Mouse (Mus musculus): ENCODE measurements around the gene Rpl36a. TPM values are rescaled to one million over a fixed set of nuclear protein-coding genes. Genes with fewer than 3 reads are reported as not detected.
A peak's percentile ranks its signal among the peaks of the same experiment; 100 is the strongest.

Gene Rpl36a
- total RNA-seq, 2 experiments from 2014 or later, result 186 TPM

DNA sequence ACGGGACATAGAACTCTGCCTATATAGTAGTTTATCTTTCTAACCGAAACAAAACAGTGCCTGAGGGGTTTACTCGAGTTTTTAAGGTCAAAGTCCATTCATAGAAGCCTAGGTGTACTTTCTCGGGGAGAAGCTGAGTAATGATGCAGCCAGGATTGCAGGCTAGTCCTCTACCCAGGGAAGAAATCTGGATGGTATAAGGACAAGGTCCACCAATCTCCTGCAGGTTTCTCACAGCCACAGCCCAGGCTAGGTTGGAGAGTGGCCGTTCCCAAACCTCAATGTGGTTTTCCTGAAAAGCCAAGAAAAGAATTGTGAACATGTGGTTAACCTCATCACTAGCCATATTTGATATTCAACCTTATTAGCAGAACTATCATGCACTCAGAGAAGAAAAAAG is 4.4 kb downstream of the Rpl36a start:
- intact Hi-C loops (cut with DNase I), result no loop called here
- no peak for DNase-seq

DNA sequence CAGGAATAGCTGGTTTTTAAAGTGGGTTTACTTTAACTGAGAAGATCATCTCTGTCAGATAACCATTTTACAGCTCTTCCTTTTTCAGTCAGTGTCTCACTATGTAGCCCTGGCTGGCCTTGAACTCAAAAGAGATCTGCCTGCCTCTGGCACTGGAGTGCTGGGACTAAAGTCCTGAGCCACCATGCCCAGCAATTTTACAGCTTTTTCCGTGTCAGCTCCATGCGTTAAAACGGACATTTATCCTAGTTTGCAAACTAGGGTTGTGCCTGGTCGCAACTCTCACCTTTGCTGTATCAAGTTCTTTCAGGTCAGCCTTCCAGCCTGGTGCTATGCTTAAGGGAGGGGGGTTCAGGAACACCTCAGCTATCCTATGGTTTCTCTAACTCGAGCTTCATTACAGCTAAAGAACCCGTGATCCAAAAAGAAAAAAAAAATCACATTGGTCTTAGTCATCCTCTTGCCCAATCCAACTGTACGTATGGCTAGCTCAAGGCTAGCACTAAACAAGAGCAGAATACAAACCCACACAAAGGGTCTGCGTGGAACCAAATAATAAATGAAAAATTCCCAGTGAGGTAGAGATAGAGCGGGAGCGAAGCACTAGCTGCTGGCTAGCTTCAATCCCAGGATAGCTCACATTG is 14.6 kb downstream of the Rpl36a start:
- intact Hi-C loops (cut with DNase I), result loop anchor here (5.0 to 10.0 kb wide), 2 partner anchors 322 to 405 kb away; partner anchors contain the start of gene Zmat1

DNA sequence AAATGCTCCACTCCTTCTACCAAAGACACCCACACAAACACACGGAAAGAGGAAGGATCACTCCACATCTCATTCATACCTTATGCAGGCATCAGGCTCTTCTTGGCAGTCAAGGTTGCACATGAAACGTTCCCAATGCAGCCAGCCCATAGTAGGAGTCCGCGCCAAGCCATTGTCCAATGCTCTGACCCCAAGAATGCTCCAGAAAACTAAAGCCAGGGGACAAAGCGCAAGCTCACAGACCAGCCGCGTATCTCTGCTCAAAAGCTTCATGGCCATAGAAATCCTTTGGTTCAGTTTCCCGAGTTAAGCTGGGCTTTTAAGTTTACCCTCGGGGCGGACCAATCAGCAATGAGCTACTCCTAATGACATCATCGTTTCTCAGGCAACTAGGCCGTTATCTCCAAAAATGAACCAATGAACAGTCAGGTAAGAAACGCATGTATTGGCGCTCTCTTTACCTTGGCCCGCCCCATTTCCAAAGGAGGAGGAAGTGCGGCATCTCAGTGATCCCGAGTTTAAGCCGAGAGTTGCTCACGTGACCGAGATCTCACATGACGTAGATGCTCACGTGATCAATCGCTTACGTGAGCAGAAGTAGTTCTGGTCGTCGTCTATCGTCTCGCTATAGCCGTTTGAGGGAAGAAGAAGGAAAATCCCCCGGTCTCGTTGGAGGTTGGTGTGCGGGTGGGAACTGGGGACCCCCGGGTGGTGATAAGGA is 15.4 kb downstream of the Rpl36a start, which contains the start of the genes Gla and Hnrnph2:
Gene Gla, minus strand, starts transcription at position 467 of the 721 bp plus-strand sequence.
Gene Hnrnph2, plus strand, starts transcription at position 521 of the 721 bp plus-strand sequence.
- intact Hi-C loops (cut with DNase I), result loop anchor here (5.0 to 10.0 kb wide), 2 partner anchors 321 to 404 kb away; partner anchors contain the start of gene Zmat1
- peak; percentile 93 to 94 for DNase-seq

More for the DNA sequence above, 14.6 kb downstream of the Rpl36a start:
- DNase-seq, result no peak

DNA sequence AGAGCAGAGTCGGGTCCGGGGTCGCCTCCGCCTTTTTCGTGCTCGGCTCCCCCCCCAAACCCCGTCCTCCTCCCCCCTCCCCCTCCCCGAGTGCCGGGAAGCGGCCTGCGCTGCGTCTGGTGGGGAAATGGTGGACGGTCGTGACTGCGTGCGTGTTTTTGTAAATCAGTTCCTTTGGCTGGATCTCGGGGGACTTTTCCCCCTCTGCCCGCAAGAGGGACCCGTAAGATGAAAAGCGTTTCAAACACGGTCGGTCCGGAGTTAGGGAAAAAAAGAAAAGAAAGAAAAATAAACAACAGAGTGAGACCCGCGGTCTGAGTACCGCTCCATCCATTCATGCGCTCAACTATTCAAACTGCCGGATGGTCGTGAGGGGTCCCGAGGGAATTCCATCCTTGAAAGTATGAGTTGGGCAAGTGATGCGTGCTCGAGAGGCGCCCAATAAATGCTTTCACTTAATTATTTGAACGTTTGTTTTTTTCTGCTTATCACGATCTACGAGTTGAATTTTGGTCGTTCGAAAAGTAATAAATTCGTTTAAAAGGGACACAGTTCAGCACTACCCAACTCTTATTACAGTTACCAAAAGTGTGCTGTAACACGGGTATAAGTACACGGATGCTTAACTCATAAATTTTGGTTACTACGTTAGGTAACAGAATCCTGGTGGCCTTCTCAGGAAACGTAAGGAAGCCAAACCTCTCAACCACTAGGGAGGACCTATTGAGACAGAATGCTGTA is 16.1 kb downstream of the Rpl36a start:
- intact Hi-C loops (cut with DNase I), result loop anchor here (5.0 to 10.0 kb wide), 2 partner anchors 321 to 403 kb away; partner anchors contain the start of gene Zmat1

DNA sequence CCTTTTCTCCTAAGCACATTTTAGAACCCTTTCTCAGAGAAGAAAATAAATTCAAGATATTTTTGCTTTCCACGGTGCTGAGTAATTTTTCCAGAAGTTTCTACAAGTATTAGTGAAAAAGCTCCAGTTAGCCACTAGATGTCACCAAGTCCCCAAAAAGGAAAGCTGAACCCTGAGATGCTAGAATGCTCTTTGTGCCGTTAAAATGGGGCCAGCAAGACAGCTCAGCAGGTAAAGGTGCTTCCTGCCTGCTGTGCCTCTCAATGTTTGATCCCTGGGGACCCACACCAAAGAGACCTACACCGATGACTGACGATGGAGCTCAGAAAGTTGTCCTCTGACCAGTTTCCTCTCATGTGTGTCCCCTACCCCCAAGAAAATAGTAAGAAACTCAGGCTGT is 24.0 kb downstream of the Rpl36a start:
- intact Hi-C loops (cut with DNase I), result loop anchor here (5.0 to 10.0 kb wide), 2 partner anchors 218 to 395 kb away; partner anchors contain the start of gene Zmat1
- peak; percentile 20 to 40 for DNase-seq

More for the DNA sequence above, 16.1 kb downstream of the Rpl36a start:
- no peak for DNase-seq

DNA sequence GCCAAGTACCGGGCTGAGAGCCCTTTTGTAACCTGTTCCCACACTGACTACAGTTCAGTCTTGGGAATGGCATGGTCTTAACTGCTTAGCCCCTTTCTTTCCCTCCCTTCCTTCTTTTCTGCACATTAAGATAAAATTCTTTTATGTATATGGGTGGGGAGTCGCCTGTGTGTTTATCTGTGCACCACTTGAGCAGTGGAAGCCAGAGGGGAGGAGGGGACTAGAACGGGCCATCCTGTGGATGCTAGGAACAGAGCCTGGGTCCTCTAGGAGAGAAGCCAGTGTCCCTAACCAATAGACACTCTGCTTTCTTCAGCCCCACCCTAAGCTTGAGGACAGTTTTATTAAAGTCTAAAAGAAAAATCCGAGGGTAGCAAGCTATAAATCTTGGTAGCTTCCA is 25.5 kb downstream of the Rpl36a start:
- intact Hi-C loops (cut with DNase I), result loop anchor here (5.0 kb wide), 4 partner anchors 36 to 301 kb away; partner anchors contain the start of genes Armcx1 and Armcx4

DNA sequence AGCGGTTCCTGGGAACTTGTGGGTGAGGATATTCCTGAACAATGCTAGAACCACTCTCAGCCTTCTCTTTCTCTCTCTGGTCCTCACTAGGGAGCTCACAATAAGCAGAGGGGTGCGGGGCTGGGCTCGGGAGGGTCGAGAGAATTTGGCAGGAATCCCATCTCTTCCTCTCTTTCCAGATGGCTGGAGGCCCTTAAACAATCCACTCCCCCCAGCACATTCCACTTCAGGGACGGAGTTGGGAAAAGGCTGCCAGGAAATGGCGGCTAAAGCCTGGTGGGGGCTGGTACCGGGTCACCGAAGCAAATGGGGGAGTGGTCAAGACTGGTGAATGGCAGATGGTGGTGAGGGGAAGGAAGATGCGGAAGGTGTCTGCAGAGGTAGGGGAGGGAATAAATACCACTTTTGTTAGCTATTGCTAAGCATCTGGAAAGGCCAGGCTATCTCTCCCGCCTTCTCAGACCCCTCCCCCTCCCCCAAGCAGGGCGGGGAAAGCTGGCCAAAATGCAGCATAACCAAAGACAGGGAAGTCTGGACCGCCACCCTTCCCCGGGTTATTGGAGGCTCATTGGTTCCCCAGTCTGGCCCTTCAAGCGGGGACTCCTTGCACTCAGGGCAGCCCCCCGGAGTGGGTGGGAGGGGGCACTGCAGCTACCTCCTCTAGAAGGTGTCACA is 27.0 kb downstream of the Rpl36a start:
- intact Hi-C loops (cut with DNase I), result loop anchor here (5.0 kb wide), 4 partner anchors 35 to 300 kb away; partner anchors contain the start of genes Armcx1 and Armcx4

More for the DNA sequence above, 25.5 kb downstream of the Rpl36a start:
- DNase-seq, result no peak

DNA sequence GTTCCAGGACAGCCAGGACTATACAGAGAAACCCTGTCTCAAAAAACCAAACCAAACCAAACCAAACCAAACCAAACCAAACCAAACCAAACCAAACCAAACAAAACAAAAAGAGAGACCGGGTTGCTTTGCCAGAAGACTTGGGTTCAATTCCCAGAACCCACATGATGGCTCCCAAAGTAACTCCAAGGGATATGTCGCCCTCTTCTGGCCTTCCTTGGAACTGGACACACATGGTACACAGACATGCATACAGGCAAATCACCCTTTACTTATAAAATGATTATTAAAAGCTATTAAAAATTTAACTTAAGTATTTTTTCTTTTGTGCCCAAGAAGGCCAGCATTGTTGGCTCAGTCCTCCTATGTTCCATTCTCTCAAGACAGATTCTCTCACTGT is 28.9 kb downstream of the Rpl36a start:
- intact Hi-C loops (cut with DNase I), result loop anchor here (5.0 kb wide), 4 partner anchors 33 to 298 kb away; partner anchors contain the start of genes Armcx1 and Armcx4

More for the DNA sequence above, 27.0 kb downstream of the Rpl36a start:
- DNase-seq, result peak; percentile 66 to 74

DNA sequence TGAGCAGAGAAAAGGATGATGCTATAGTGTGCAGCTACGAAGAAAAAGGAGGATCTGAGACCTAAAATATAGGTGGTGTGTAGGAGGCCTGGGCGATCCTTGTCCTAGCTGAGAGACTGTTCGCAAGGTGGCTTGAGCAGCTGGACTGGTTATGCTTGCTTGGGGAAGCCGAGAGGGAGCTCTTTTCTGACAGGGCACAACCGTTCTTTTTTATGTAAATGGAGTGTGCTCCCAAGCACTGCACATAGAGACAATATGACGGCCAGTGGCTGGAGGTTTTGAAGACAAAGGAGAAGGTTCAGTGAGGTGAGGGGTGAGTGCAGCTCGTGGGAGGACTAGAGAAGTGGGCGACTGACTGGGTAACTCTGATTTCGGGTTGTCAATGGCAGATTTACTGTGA is 34.2 kb downstream of the Rpl36a start:
- no peak for DNase-seq

More for the DNA sequence above, 28.9 kb downstream of the Rpl36a start:
- DNase-seq, result no peak

DNA sequence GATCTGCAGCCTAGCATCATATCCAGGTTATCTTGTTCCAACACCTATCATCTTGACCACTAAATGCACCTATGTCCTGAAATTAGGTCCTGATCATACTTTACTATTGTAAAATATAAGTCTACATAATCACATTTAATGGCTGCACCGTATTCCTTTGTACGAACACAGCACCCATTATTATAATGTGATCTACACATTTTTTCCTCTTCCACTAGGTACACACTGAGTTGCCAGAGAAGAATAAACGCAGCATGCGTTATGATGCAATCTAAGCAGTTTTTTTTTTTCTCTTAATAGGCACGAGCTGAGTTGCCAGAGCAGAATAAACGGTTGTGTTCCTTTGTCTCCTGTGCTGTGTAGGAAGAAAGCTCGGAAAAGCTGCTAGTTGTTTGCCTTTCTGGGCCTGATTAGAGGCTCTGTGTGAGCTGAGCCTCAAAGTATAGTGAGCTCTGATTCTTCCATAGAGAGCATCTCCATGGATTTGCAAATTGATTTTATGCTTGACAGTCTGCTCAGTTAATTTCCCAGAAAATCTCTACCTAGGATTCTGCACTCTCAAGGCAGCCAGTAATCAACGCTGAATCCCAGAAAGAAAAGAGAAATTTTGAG is 34.9 kb downstream of the Rpl36a start:
- no peak for DNase-seq

More for the DNA sequence above, 34.2 kb downstream of the Rpl36a start:
- intact Hi-C loops (cut with DNase I), result no loop called here

DNA sequence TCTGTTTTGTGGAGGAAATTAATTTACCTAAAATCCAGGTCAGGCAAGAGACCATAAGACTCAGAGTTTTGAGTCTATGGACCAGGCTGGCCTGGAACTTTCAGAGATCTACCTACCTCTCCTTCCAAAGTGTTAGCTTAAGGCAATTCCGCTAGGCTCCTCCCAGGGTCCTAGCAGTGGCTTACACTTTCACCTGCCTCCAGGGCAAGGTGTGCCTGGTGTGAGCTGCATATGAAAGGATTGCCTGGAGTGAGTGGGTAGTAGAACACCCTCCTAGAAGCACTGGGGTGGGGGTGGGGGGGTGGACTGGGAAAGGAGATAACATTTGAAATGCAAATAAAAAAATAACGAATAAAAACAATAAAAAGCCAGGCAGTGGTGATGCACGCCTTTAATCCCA is 36.2 kb downstream of the Rpl36a start:
- intact Hi-C loops (cut with DNase I), result no loop called here
- DNase-seq, result no peak

More for the DNA sequence above, 34.9 kb downstream of the Rpl36a start:
- intact Hi-C loops (cut with DNase I), result no loop called here

DNA sequence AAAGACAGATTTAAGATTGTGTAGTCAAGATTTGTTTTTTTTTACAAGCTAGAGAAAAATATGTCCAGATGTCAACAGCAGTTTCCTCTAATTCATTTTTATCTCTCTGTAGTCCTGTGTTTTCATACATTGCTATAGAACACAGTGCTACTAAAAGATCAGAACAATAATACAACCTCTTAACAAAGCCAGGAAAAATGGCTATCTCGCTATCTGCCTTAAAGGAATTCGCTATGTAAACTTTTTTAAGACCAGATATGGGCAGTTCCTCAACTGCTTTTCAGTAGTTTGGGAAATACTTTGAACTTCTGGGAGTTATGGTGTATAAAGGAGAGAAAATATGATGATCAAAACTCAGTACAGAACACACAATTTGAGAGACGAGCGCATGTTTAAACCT is 37.9 kb downstream of the Rpl36a start:
- DNase-seq, result no peak
- intact Hi-C loops (cut with DNase I), result no loop called here

DNA sequence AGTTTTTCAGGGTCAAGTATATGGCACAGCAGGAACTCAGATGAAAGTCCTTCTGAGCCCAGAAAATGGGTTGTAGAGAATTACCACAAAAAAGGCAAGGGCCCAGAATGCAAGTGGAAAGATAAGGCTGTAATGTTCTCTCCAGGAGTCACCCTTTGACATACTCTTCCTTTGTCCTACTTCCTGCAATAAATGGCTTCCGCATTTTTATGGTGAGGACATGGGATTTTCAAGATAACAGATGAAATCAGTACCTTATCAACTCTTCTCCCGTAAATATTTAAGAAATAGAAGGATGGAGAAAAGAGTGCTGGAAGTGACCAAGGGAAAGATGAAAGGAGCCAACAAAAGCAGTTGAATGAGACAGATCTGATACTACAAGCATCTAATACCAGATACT is 42.7 kb downstream of the Rpl36a start:
- intact Hi-C loops (cut with DNase I), result no loop called here
- no peak for DNase-seq

DNA sequence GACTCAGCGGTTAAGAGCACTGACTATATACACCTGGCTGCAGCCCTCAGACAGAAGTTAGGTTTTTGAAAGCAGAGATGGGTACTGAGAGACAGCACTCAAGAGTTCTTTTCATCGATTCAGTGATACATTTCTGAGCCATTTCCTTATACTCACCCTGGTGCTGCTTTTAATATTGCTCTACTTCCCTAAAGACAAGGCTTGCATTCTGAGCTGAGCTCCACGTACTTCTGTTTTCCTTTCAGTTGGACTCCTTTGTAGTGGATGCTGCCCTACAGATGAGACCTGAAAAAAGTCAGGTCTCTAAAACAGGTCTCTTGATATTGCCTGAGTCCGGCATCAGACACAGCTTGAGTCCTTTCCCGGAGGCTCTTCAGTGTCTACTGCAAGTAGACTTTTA is 47.3 kb downstream of the Rpl36a start:
- intact Hi-C loops (cut with DNase I), result no loop called here

DNA sequence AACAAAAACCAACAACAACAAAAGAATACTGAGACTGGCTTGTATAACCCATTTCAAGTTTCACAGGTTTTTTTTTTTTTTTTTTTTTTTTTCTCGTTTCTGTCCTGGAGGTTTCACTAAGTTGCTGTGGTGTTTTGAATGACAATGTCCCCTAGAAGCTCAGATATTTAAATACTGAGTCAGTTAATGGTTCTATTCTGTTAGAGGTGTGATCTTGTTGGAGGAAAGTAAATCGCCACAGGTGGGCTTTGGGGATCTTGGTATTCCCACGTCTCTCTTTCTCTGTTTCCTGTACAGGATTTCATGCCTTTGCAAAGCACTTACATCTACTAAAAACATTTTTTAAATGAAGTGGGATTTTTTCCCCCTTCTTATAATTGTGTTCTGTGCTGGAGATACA is 49.7 kb downstream of the Rpl36a start:
- intact Hi-C loops (cut with DNase I), result no loop called here
- no peak for DNase-seq

More for the DNA sequence above, 47.3 kb downstream of the Rpl36a start:
- no peak for DNase-seq

DNA sequence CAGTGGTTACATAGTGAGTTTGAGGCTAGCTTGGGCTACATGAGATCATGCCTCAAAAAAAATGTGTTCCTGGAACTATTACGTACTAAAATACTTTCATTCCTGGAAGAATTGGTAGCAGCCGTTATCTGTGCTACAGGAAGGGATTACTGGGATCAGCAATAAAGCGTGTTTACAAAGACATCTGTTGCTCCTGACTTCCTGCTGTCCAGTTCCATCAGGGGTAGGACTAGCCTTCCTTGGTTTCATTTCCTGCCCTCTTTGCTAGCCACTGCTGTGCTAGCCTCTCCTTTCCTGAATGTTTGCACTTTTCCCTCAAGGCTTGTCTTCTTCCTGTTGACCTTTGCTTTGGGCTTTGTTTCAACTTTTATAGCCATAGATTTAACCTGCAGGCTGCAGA is 50.4 kb downstream of the Rpl36a start:
- peak in 1 of 2 experiments; percentile 5 for DNase-seq
- intact Hi-C loops (cut with DNase I), result no loop called here

Measured in heart, postnatal 10 days (tissue).